Mouse (Mus musculus) CD4-positive, CD25-positive, alpha-beta regulatory T cell, adult 2 months (primary cell): ENCODE data around the gene Arl15.
A peak's percentile ranks its signal among the peaks of the same experiment; 100 is the strongest.

ENCODE experiments used
- DNase-seq: peaks from one replicate; pipeline ENCODE4 v3.0.0-alpha.2; 2012; ENCODE audit warnings: low read depth, low spot score

The Arl15 gene

GRCm38 (mm10) chr13:113800246-113800645, 5.9 kb downstream of the Arl15 start:
- no peak for DNase-seq

- DNase-seq = no peak
Observed at GRCm38 (mm10) chr13:113802571-113802970, 8.3 kb downstream of the Arl15 start.

GRCm38 (mm10) chr13:113811141-113811540, 16.8 kb downstream of the Arl15 start:
- DNase-seq = no peak

- DNase-seq = no peak
Observed at GRCm38 (mm10) chr13:113811910-113812592, 17.7 kb downstream of the Arl15 start.

- DNase-seq = no peak
Observed at GRCm38 (mm10) chr13:113812593-113812975, 18.3 kb downstream of the Arl15 start.

GRCm38 (mm10) chr13:113814121-113814520, 19.8 kb downstream of the Arl15 start:
- DNase-seq = no peak

- peak; percentile 22 for DNase-seq
Observed at GRCm38 (mm10) chr13:113815697-113816420, 21.6 kb downstream of the Arl15 start.

- no peak for DNase-seq
Observed at GRCm38 (mm10) chr13:113816421-113816810, 22.1 kb downstream of the Arl15 start.

GRCm38 (mm10) chr13:113819006-113819405, 24.7 kb downstream of the Arl15 start:
- no peak for DNase-seq

- no peak for DNase-seq
Observed at GRCm38 (mm10) chr13:113820176-113820575, 25.9 kb downstream of the Arl15 start.

GRCm38 (mm10) chr13:113821891-113822290, 27.6 kb downstream of the Arl15 start:
- no peak for DNase-seq

- no peak for DNase-seq
Observed at GRCm38 (mm10) chr13:113824027-113824426, 29.7 kb downstream of the Arl15 start.

GRCm38 (mm10) chr13:113828633-113829032, 34.3 kb downstream of the Arl15 start:
- DNase-seq = peak; percentile 21

- DNase-seq = peak; percentile 11
Observed at GRCm38 (mm10) chr13:113829079-113829478, 34.8 kb downstream of the Arl15 start.

GRCm38 (mm10) chr13:113830805-113831204, 36.5 kb downstream of the Arl15 start:
- DNase-seq = no peak

- DNase-seq = no peak
Observed at GRCm38 (mm10) chr13:113832947-113833346, 38.6 kb downstream of the Arl15 start.

GRCm38 (mm10) chr13:113835921-113836320, 41.6 kb downstream of the Arl15 start:
- DNase-seq = no peak

- DNase-seq = no peak
Observed at GRCm38 (mm10) chr13:113838601-113839576, 44.6 kb downstream of the Arl15 start.

- DNase-seq = no peak
Observed at GRCm38 (mm10) chr13:113840421-113840820, 46.1 kb downstream of the Arl15 start.

GRCm38 (mm10) chr13:113842411-113843309, 48.4 kb downstream of the Arl15 start:
- no peak for DNase-seq

GRCm38 (mm10) chr13:113843310-113843649, 49.0 kb downstream of the Arl15 start:
- no peak for DNase-seq
